Mouse (Mus musculus): ENCODE measurements around the gene Sema6d. TPM values are rescaled to one million over a fixed set of nuclear protein-coding genes. Genes with fewer than 3 reads are reported as not detected.

The Sema6d gene
- polyA plus RNA-seq, 1 experiment from 2014 or later: 16.0 TPM

DNA sequence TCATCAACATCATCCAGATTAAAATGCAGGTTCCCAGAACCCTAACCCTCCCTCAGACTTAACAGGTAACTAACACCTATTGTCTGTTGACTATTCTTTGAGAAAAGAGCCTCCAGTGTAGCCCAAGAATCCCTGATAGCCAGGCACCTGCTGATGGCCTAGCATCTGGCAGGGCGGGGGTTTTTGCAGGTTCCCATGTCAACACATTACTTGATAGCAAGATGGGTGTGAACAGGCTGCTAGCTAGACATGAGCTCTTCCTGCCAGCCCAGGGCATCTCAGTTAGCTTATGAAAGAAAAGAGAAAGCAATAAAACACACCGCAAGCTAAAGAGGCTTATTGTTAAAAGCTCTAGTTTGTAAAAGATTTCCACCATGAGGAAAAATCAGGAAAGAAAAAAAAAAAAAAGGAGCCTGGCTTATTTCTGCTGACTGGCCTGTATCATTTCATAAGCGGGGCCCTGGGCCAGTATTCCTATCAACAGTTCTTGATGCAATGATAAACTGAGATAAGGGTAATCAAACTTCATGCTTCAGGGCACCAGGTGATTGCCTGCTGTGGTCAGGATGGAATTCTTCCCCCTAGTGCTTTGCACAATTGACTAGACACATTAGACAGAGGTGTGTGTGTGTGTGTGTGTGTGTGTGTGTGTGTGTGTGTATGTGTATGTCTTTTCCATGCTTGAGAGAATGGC lies 528.9 kb downstream of the Sema6d start:
- no peaks in the 10 kb centered on the region for H3K9me3 ChIP-seq (ENCODE audit: control insufficient read depth, low read depth, low read length)
- no peaks in the 10 kb centered on the region for H3K27me3 ChIP-seq (ENCODE audit: control insufficient read depth, insufficient read depth, low read length)
- ATAC-seq (ENCODE audit: insufficient number of reproducible peaks, insufficient read depth, low FRiP score, low read depth): no peak
- peaks cover 3% of the 10 kb centered on the region; the same call in 1 of the 2 replicates for H3K4me1 ChIP-seq (ENCODE audit: control insufficient read depth, insufficient read depth, low read length)
- H3K9ac ChIP-seq (replicated peaks; ENCODE audit: low read depth, low read length): no peak overlapping the region
- H3K4me2 ChIP-seq (replicated peaks; ENCODE audit: low read depth, low read length): no peak overlapping the region
- no peak overlapping the region for H3K4me3 ChIP-seq (ENCODE audit: low read depth, low read length)
- no peaks in the 10 kb centered on the region for H3K36me3 ChIP-seq (ENCODE audit: control insufficient read depth, insufficient read depth, low read length)
- H3K27ac ChIP-seq (ENCODE audit: low read length): no peak overlapping the region
- 60% methylated on average over 3 of the region's 3 CpGs for WGBS

DNA sequence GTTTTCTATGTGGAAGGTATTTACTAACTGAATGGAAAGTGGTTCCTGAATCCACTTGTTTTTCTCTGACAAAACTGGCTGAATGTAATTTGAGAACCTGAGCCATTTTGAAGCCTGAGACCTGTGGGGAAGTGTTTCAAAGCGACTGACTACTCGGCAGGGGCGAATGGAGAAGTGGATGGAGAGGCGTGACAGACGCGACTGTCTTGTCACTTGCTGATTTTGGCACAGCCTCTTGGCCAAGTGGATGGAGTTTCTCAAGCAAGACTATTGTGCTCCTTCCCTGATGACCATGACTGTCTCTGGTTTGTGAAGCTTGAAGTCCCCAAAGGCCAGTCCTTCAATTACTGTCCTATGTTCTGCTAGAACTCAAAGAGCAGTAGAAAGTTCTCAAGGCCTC lies 530.7 kb downstream of the Sema6d start:
- H3K9ac ChIP-seq (replicated peaks; ENCODE audit: low read depth, low read length): no peak overlapping the region
- 72% methylated on average over 6 of the region's 6 CpGs for WGBS
- no peaks in the 10 kb centered on the region for H3K36me3 ChIP-seq (ENCODE audit: control insufficient read depth, insufficient read depth, low read length)
- H3K9me3 ChIP-seq (ENCODE audit: control insufficient read depth, low read depth, low read length): no peaks in the 10 kb centered on the region
- H3K4me2 ChIP-seq (replicated peaks; ENCODE audit: low read depth, low read length): no peak overlapping the region
- H3K27me3 ChIP-seq (ENCODE audit: control insufficient read depth, insufficient read depth, low read length): no peaks in the 10 kb centered on the region
- peaks cover 3% of the 10 kb centered on the region; the same call in 1 of the 2 replicates for H3K4me1 ChIP-seq (ENCODE audit: control insufficient read depth, insufficient read depth, low read length)
- H3K27ac ChIP-seq (ENCODE audit: low read length): no peak overlapping the region
- ATAC-seq (ENCODE audit: insufficient number of reproducible peaks, insufficient read depth, low FRiP score, low read depth): no peak
- no peak overlapping the region for H3K4me3 ChIP-seq (ENCODE audit: low read depth, low read length)

DNA sequence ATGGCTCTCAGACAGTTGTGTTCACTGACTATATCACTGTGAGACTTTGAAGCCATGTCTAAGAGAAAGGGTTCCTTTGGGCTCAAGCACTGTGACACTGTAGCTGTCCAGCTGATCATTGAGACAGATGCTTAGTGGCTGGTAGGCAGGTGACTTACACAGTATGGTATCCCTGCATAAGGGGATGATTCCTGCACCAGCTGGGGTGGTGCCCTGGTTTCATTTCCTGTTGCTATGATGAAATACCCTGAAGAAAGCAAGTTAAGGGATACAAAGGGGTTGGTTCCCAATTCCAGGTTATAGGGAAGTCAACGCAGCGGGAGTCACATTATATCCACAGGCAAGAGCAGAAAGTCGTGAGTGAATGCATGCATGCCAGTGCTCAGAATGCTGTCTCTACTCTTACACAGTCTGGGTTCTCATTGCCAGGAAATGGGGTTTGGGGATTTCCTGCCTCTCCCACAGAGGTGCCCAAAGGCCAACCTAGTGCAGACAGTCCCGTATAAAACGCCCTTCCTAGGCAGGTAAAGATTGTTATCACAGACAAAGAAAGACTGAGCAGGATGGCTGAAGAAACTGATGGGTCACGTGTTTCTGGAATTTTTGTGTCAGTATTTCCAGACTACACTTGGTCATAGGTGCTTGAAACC lies 532.3 kb downstream of the Sema6d start:
- Histone ChIP-seq H3K27me3 (ENCODE audit: control insufficient read depth, insufficient read depth, low read length) (no peaks in the 10 kb centered on the region), H3K4me2 (replicated peaks; ENCODE audit: low read depth, low read length) (no peak overlapping the region), H3K4me3 (ENCODE audit: low read depth, low read length) (no peak overlapping the region), H3K9me3 (ENCODE audit: control insufficient read depth, low read depth, low read length) (no peaks in the 10 kb centered on the region), H3K9ac (replicated peaks; ENCODE audit: low read depth, low read length) (no peak overlapping the region), H3K27ac (ENCODE audit: low read length) (no peak overlapping the region), H3K36me3 (ENCODE audit: control insufficient read depth, insufficient read depth, low read length) (no peaks in the 10 kb centered on the region), H3K4me1 (ENCODE audit: control insufficient read depth, insufficient read depth, low read length) (peaks cover 3% of the 10 kb centered on the region; the same call in 1 of the 2 replicates)
- 83% methylated on average over 6 of the region's 6 CpGs for WGBS
- no peak for ATAC-seq (ENCODE audit: insufficient number of reproducible peaks, insufficient read depth, low FRiP score, low read depth)

DNA sequence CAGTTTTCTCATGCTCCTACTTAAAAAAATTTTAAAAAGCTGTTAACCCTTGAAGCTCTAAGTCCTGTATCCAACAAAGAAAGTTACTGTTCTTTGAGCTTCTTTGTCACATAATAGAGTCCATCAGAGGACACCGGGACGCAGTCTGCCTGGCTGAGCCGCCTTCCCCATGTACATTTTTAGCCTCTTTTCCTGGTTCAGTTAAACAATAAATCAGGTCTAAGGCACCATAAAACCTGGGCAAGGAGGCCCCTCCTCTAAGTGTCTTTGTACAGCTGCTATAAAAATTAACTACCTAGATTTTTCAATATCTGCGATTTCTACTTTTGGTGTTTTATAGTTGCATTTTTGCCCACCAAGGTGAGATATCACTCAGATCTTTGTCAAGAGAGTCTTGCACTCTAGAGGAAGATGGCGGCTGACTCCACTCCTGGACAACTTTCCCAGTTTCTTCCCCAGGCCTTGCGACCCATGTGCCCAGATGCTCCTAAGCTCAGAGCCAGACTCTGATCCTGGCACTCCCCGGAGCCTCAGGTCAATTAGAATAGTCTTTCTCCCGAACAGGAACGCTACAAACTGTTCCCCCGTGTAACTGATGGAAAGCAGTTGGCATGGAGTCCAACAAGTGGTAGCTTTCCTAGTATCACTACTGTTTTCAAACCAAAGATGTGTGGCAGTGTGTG lies 534.6 kb downstream of the Sema6d start:
- ATAC-seq (ENCODE audit: insufficient number of reproducible peaks, insufficient read depth, low FRiP score, low read depth): no peak
- Histone ChIP-seq H3K36me3 (ENCODE audit: control insufficient read depth, insufficient read depth, low read length) (no peaks in the 10 kb centered on the region), H3K27ac (ENCODE audit: low read length) (no peak overlapping the region), H3K9me3 (ENCODE audit: control insufficient read depth, low read depth, low read length) (no peaks in the 10 kb centered on the region), H3K27me3 (ENCODE audit: control insufficient read depth, insufficient read depth, low read length) (no peaks in the 10 kb centered on the region), H3K4me3 (ENCODE audit: low read depth, low read length) (no peak overlapping the region), H3K4me1 (ENCODE audit: control insufficient read depth, insufficient read depth, low read length) (no peaks in the 10 kb centered on the region), H3K9ac (replicated peaks; ENCODE audit: low read depth, low read length) (no peak overlapping the region), H3K4me2 (replicated peaks; ENCODE audit: low read depth, low read length) (no peak overlapping the region)
- 91% methylated on average over 10 of the region's 10 CpGs for WGBS

DNA sequence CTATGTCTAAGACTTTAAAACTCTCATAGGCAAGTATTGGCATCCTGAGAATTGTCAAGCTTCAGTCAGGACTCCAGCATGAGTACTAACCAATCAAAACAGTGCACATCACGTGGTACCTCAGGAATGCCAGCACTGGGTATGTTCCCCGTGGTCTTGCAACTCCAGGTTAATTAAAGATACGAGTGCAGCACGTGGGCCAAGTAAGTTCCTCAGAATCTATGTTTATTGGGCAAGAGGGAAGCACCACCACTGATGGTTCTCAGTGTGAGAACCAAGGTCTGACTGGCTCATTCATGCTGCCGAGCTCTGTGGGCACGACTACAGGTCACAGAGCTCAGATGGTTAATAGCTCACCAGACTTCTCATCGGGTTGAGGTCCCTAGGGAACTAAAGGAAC lies 536.7 kb downstream of the Sema6d start:
- Histone ChIP-seq H3K9ac (replicated peaks; ENCODE audit: low read depth, low read length) (no peak overlapping the region), H3K36me3 (ENCODE audit: control insufficient read depth, insufficient read depth, low read length) (no peaks in the 10 kb centered on the region), H3K4me2 (replicated peaks; ENCODE audit: low read depth, low read length) (no peak overlapping the region), H3K4me3 (ENCODE audit: low read depth, low read length) (no peak overlapping the region), H3K27ac (ENCODE audit: low read length) (no peak overlapping the region), H3K27me3 (ENCODE audit: control insufficient read depth, insufficient read depth, low read length) (no peaks in the 10 kb centered on the region), H3K4me1 (ENCODE audit: control insufficient read depth, insufficient read depth, low read length) (no peaks in the 10 kb centered on the region), H3K9me3 (ENCODE audit: control insufficient read depth, low read depth, low read length) (no peaks in the 10 kb centered on the region)
- no peak for ATAC-seq (ENCODE audit: insufficient number of reproducible peaks, insufficient read depth, low FRiP score, low read depth)
- WGBS: 84% methylated on average over 7 of the region's 7 CpGs

DNA sequence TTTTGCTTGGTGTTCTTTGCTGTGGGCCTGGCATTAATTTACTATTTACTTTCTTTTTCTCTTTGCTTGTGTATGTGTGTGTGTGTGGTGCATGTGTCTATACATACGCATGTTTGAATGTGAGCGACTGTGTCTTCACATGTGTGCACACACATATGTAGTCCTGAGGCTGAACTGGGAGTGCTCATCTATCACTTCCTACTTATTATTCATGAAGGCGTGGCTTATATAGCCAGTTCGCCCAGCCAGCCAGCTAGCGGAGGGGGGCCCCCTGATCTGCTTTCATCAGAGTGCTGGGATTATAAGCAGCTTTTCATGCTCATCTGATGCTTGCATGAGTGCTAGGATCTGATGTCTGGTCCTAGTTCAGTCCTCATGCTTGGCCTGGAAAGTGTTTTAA lies 537.9 kb downstream of the Sema6d start:
- Histone ChIP-seq H3K4me3 (ENCODE audit: low read depth, low read length) (no peak overlapping the region), H3K27me3 (ENCODE audit: control insufficient read depth, insufficient read depth, low read length) (no peaks in the 10 kb centered on the region), H3K36me3 (ENCODE audit: control insufficient read depth, insufficient read depth, low read length) (no peaks in the 10 kb centered on the region), H3K9me3 (ENCODE audit: control insufficient read depth, low read depth, low read length) (no peaks in the 10 kb centered on the region), H3K27ac (ENCODE audit: low read length) (no peak overlapping the region), H3K9ac (replicated peaks; ENCODE audit: low read depth, low read length) (no peak overlapping the region), H3K4me1 (ENCODE audit: control insufficient read depth, insufficient read depth, low read length) (no peaks in the 10 kb centered on the region), H3K4me2 (replicated peaks; ENCODE audit: low read depth, low read length) (no peak overlapping the region)
- no peak for ATAC-seq (ENCODE audit: insufficient number of reproducible peaks, insufficient read depth, low FRiP score, low read depth)
- 71% methylated on average over 5 of the region's 5 CpGs for WGBS

DNA sequence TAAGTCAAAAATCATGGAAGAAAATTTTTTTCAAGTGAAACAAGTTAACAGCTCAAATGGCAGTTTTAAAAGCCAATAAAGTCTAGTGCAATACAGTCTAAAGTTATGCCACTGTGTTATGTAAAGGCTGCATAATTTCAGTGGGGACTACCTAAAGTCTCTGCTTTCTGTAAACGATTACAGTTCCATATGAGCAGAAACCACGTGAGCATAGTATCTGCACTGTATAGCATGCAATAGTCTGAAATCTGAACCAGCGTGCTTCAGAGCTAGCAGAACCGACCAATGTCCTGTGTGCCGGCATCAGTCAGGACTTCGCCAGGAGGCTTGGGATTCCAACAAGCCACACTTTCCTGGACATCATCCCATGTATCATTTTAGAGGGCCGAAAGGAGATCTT lies 538.9 kb downstream of the Sema6d start:
- no peak overlapping the region for H3K9ac ChIP-seq (replicated peaks; ENCODE audit: low read depth, low read length)
- no peaks in the 10 kb centered on the region for H3K27me3 ChIP-seq (ENCODE audit: control insufficient read depth, insufficient read depth, low read length)
- H3K4me2 ChIP-seq (replicated peaks; ENCODE audit: low read depth, low read length): no peak overlapping the region
- WGBS: 85% methylated on average over 7 of the region's 7 CpGs
- H3K9me3 ChIP-seq (ENCODE audit: control insufficient read depth, low read depth, low read length): no peaks in the 10 kb centered on the region
- no peak for ATAC-seq (ENCODE audit: insufficient number of reproducible peaks, insufficient read depth, low FRiP score, low read depth)
- H3K27ac ChIP-seq (ENCODE audit: low read length): no peak overlapping the region
- no peaks in the 10 kb centered on the region for H3K36me3 ChIP-seq (ENCODE audit: control insufficient read depth, insufficient read depth, low read length)
- no peaks in the 10 kb centered on the region for H3K4me1 ChIP-seq (ENCODE audit: control insufficient read depth, insufficient read depth, low read length)
- no peak overlapping the region for H3K4me3 ChIP-seq (ENCODE audit: low read depth, low read length)

DNA sequence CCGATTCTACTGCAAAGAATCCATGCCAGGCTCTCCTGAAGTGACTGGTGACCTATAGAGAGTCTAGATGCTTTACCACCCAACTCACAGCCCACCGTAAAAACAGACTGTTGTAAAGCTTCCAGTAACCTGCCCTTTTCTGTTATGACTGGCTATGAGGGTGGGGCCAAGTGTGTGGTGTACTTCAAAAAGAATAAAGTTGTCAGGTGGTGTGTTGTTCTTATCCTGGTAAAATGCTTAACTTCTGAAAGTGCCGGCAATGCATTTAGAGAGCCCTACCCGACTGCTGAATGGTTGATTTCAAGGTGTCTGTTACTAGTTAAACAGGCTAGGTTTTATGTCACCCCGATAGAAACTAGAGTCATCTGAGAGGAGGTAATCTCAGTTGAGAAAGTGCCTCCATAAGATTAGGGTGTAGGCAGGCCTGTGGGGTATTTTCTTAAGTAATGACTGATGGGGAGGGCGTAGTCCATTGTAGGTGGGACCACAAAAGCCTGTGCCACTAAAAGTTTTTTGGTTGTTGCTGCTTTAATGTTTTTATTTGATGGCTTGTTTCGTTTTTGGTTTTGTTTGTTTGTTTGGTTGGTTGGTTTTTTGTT lies 544.7 kb downstream of the Sema6d start:
- Histone ChIP-seq H3K9me3 (ENCODE audit: control insufficient read depth, low read depth, low read length) (no peaks in the 10 kb centered on the region), H3K4me2 (replicated peaks; ENCODE audit: low read depth, low read length) (no peak overlapping the region), H3K27ac (ENCODE audit: low read length) (no peak overlapping the region), H3K27me3 (ENCODE audit: control insufficient read depth, insufficient read depth, low read length) (no peaks in the 10 kb centered on the region), H3K4me1 (ENCODE audit: control insufficient read depth, insufficient read depth, low read length) (peaks cover 3% of the 10 kb centered on the region; the same call in 1 of the 2 replicates), H3K36me3 (ENCODE audit: control insufficient read depth, insufficient read depth, low read length) (no peaks in the 10 kb centered on the region), H3K4me3 (ENCODE audit: low read depth, low read length) (no peak overlapping the region), H3K9ac (replicated peaks; ENCODE audit: low read depth, low read length) (no peak overlapping the region)
- WGBS: 83% methylated on average over 7 of the region's 7 CpGs
- ATAC-seq (ENCODE audit: insufficient number of reproducible peaks, insufficient read depth, low FRiP score, low read depth): no peak
